Comparison of ENCODE assay signal across 16 mouse cellular contexts in the genomic region with DNA sequence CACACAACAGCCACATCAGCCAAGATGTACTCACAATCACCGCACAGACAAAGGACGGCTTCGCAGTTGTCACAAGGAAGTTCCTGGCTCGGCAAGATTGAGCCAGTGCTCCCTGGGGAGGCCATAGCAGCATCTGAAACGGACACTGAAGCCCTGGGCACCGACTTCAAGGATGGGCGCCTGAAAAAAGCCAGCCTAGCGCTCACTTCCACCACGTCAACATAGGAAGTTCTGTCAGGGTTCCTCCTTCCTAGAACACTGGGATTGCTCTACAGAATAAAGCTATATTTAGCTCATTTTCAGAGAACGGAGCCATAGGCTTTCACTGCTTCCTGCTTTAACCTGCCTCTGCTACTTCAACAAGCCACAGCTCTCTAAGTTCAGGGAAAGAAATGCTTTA.
A peak's percentile ranks its signal among the peaks of the same experiment; 100 is the strongest.
DNase-seq lines count a peak whose midpoint lies in the region; ATAC-seq and TF ChIP-seq lines count a peak whose summit lies in the region.
"Had no signal": no experiment of that assay in that cellular context is flagged by ENCODE, and none has a peak within 500 bp of the region (broad histone marks: within the 10 kb centered on the region; RNA-seq: fewer than 3 reads in every experiment).

No protein-coding gene starts in this region.

- DNase-seq in forebrain, embryonic 10.5 days (ENCODE audit: extremely low spot score, low spot score): no peak
- no peak for DNase-seq in kidney, adult 18-20 months
- DNase-seq in kidney, postnatal 0 days (ENCODE audit: low spot score): peak; percentile 56
- DNase-seq in adrenal gland, adult (ENCODE audit: inconsistent age in 2 of 2, low spot score in 1 of 2): no peak
- DNase-seq: cerebellum, adult 2 months; right cerebral cortex, adult 18-20 months; thymus, postnatal 14 days had no signal

- no peak for TF ChIP-seq CTCF in bone marrow macrophage, adult 2 months (IDR thresholded peaks at IDR 0.05; ENCODE audit: low read depth, low read length)
- no peak for TF ChIP-seq CTCF in kidney, postnatal 0 days (IDR thresholded peaks at IDR 0.05; ENCODE audit: low read depth)

- TF ChIP-seq POLR2A in bone marrow macrophage, adult 2 months (IDR thresholded peaks at IDR 0.05; ENCODE audit: borderline replicate concordance, low read depth, low read length): no peak

- no peaks in the 10 kb centered on the region for H3K27me3 ChIP-seq in forebrain, embryonic 13.5 days
- no peaks in the 10 kb centered on the region for H3K27me3 ChIP-seq in forebrain, embryonic 10.5 days (ENCODE audit: poor library complexity, severe bottlenecking)
- no peaks in the 10 kb centered on the region for H3K27me3 ChIP-seq in kidney, embryonic 15.5 days
- H3K27me3 ChIP-seq in kidney, postnatal 0 days (ENCODE audit: insufficient read depth, low read length): no peaks in the 10 kb centered on the region
- H3K27me3 ChIP-seq: midbrain, embryonic 12.5 days; neural tube, embryonic 12.5 days had no signal

- H3K4me3 ChIP-seq in forebrain, embryonic 13.5 days: no peak overlapping the region
- H3K4me3 ChIP-seq in forebrain, embryonic 10.5 days: no peak overlapping the region
- no peak overlapping the region for H3K4me3 ChIP-seq in kidney, embryonic 15.5 days (replicated peaks)
- H3K4me3 ChIP-seq in bone marrow macrophage, adult 2 months (ENCODE audit: insufficient read depth, low read length): peak overlapping the region; percentile 51
- no peak overlapping the region for H3K4me3 ChIP-seq in kidney, postnatal 0 days (replicated peaks; ENCODE audit: low read depth, low read length)
- H3K4me3 ChIP-seq: hindbrain, embryonic 10.5 days; left cerebral cortex, adult 2 months; midbrain, embryonic 12.5 days; neural tube, embryonic 12.5 days had no signal

- no peaks in the 10 kb centered on the region for H3K9me3 ChIP-seq in forebrain, embryonic 13.5 days (replicated peaks)
- H3K9me3 ChIP-seq in forebrain, embryonic 10.5 days: no peaks in the 10 kb centered on the region
- H3K9me3 ChIP-seq in kidney, embryonic 15.5 days (replicated peaks): no peaks in the 10 kb centered on the region
- no peaks in the 10 kb centered on the region for H3K9me3 ChIP-seq in kidney, postnatal 0 days (replicated peaks; ENCODE audit: low read length)
- H3K9me3 ChIP-seq: hindbrain, embryonic 10.5 days; midbrain, embryonic 12.5 days; neural tube, embryonic 12.5 days had no signal

- peaks cover 75% of the 10 kb centered on the region for H3K36me3 ChIP-seq in forebrain, embryonic 13.5 days (ENCODE audit: poor library complexity, severe bottlenecking)
- H3K36me3 ChIP-seq in forebrain, embryonic 10.5 days (replicated peaks): peaks cover 79% of the 10 kb centered on the region
- H3K36me3 ChIP-seq in kidney, embryonic 15.5 days: peaks cover 71% of the 10 kb centered on the region
- H3K36me3 ChIP-seq in kidney, postnatal 0 days (ENCODE audit: insufficient read depth, low read length): peaks cover 30% of the 10 kb centered on the region

- no peaks in the 10 kb centered on the region for H3K4me1 ChIP-seq in forebrain, embryonic 13.5 days
- peaks cover 4% of the 10 kb centered on the region; the same call in 1 of the 2 replicates for H3K4me1 ChIP-seq in forebrain, embryonic 10.5 days
- peaks cover 7% of the 10 kb centered on the region; the same call in 1 of the 2 replicates for H3K4me1 ChIP-seq in kidney, embryonic 15.5 days
- peaks cover 37% of the 10 kb centered on the region for H3K4me1 ChIP-seq in bone marrow macrophage, adult 2 months (ENCODE audit: control insufficient read depth, insufficient read depth, low read length)
- no peaks in the 10 kb centered on the region for H3K4me1 ChIP-seq in kidney, postnatal 0 days (replicated peaks; ENCODE audit: insufficient read depth, low read length)
- H3K4me1 ChIP-seq: midbrain, embryonic 12.5 days; neural tube, embryonic 12.5 days had no signal

- no peak overlapping the region for H3K9ac ChIP-seq in forebrain, embryonic 13.5 days
- no peak overlapping the region for H3K9ac ChIP-seq in kidney, embryonic 15.5 days
- H3K9ac ChIP-seq in kidney, postnatal 0 days (ENCODE audit: low read depth, low read length): no peak overlapping the region
- H3K9ac ChIP-seq: midbrain, embryonic 12.5 days; neural tube, embryonic 12.5 days had no signal

- peak overlapping the region; percentile 23; the same call in 1 of the 2 replicates for H3K27ac ChIP-seq in forebrain, embryonic 13.5 days
- no peak overlapping the region for H3K27ac ChIP-seq in forebrain, embryonic 10.5 days
- 0 out of 2 replicates have a peak overlapping the region, but pooled peaks have one; percentile 42 for H3K27ac ChIP-seq in kidney, embryonic 15.5 days
- H3K27ac ChIP-seq in bone marrow macrophage, adult 2 months (ENCODE audit: insufficient read depth, low read depth, low read length): peak overlapping the region; percentile 71
- 0 out of 2 replicates have a peak overlapping the region, but pooled peaks have one; percentile 25 for H3K27ac ChIP-seq in kidney, postnatal 0 days
- H3K27ac ChIP-seq: hindbrain, embryonic 10.5 days; left cerebral cortex, adult 2 months; midbrain, embryonic 12.5 days; neural tube, embryonic 12.5 days had no signal

- H3K4me2 ChIP-seq in forebrain, embryonic 13.5 days: no peak overlapping the region
- H3K4me2 ChIP-seq in kidney, embryonic 15.5 days: no peak overlapping the region
- H3K4me2 ChIP-seq in kidney, postnatal 0 days (ENCODE audit: low read length): no peak overlapping the region
- H3K4me2 ChIP-seq: midbrain, embryonic 12.5 days; neural tube, embryonic 12.5 days had no signal

- ATAC-seq in forebrain, embryonic 13.5 days: no peak
- no peak for ATAC-seq in kidney, embryonic 15.5 days (replicated peaks; ENCODE audit: low FRiP score)
- no peak for ATAC-seq in kidney, postnatal 0 days (replicated peaks; ENCODE audit: low FRiP score, low read depth)
- no peak for ATAC-seq in CD4-positive, CD25-positive, alpha-beta regulatory T cell, adult 4 months
- ATAC-seq: intestine, postnatal 0 days had no signal

- WGBS in forebrain, embryonic 13.5 days: 80% methylated on average over 10 of the region's 10 CpGs
- WGBS in forebrain, embryonic 10.5 days: 84% methylated on average over 10 of the region's 10 CpGs
- 75% methylated on average over 10 of the region's 10 CpGs for WGBS in kidney, embryonic 15.5 days
- 64% methylated on average over 10 of the region's 10 CpGs for WGBS in kidney, postnatal 0 days
